Mouse (Mus musculus) liver, embryonic 13.5 days (tissue): ENCODE results near the gene Irf2bp1. TPM values are rescaled to one million over a fixed set of nuclear protein-coding genes. Genes with fewer than 3 reads are reported as not detected.

Experiments
- ATAC-seq: fragments of 200-750 bp; cut with Nextera tagmentation; 2 replicates; pipeline ENCODE4 v1.8.0; 2017; ENCODE audit warnings: low read depth, mild to moderate bottlenecking, moderate number of reproducible peaks, moderate library complexity
- DNase-seq: peaks from one replicate; pipeline ENCODE4 v3.0.0; 2022
- H3K27ac ChIP-seq: fragments of 300-500 bp; sonication (generic); 2 replicates; pipeline ENCODE4 v1.5.1; 2015; ENCODE audit warnings: moderate library complexity, mild to moderate bottlenecking, inconsistent platforms
- H3K27me3 ChIP-seq: fragments of 300-500 bp; sonication (generic); 2 replicates; pipeline ENCODE4 v1.6.1; 2015; ENCODE audit warnings: mild to moderate bottlenecking, inconsistent platforms
- H3K36me3 ChIP-seq: fragments of 300-500 bp; sonication (generic); 2 replicates; pipeline ENCODE4 v1.6.1; 2015; ENCODE audit warnings: mild to moderate bottlenecking, inconsistent platforms
- H3K4me1 ChIP-seq: fragments of 300-500 bp; sonication (generic); replicated peaks from 2 replicates; pipeline ENCODE4 v1.6.1; 2015; ENCODE audit warnings: inconsistent platforms
- H3K4me2 ChIP-seq: fragments of 300-500 bp; sonication (generic); 2 replicates; pipeline ENCODE4 v1.6.1; 2015; ENCODE audit warnings: inconsistent platforms, mild to moderate bottlenecking, moderate library complexity
- H3K4me3 ChIP-seq: fragments of 300-500 bp; sonication (generic); replicated peaks from 2 replicates; pipeline ENCODE4 v1.5.1; 2015; ENCODE audit warnings: mild to moderate bottlenecking, inconsistent platforms
- H3K9ac ChIP-seq: fragments of 300-500 bp; sonication (generic); 2 replicates; pipeline ENCODE4 v1.6.1; 2015; ENCODE audit warnings: mild to moderate bottlenecking, inconsistent platforms
- H3K9me3 ChIP-seq: fragments of 300-500 bp; sonication (generic); replicated peaks from 2 replicates; pipeline ENCODE4 v1.6.1; 2016; ENCODE audit warnings: inconsistent platforms
- WGBS: fragments of 180-500 bp; shearing (Covaris S2); methylation state at CpG from one replicate; pipeline ENCODE4 v1.1.7; 2015; ENCODE audit not compliant: insufficient replicate concordance; 5-methylcytosine and 5-hydroxymethylcytosine counted together
- polyA plus RNA-seq: library from polyadenylated mRNA; unstranded; fragments of >200 nt; fragmentation: Nextera tagmentation; extraction: Ambion mirVana; gene quantifications from 2 replicates; pipeline ENCODE4 v1.2.1, GENCODE M21; 2015

Irf2bp1 gene
- polyA plus RNA-seq, 1 experiment from 2014 or later = 9.3 TPM

- no peak overlapping the region for H3K27ac ChIP-seq
- DNase-seq (no peak), ATAC-seq (no peak)
- no peaks in the 10 kb centered on the region; the same call in 1 of the 2 replicates for H3K27me3 ChIP-seq
- no peak overlapping the region for H3K9ac ChIP-seq
- no peaks in the 10 kb centered on the region for H3K4me1 ChIP-seq
- H3K4me2 ChIP-seq = no peak overlapping the region
- H3K36me3 ChIP-seq = peaks cover 47% of the 10 kb centered on the region
- WGBS = 80% methylated on average over 8 of the region's 8 CpGs
- no peak overlapping the region for H3K4me3 ChIP-seq
- 0 out of 2 replicates have a peak, but pooled peaks cover 4% of the 10 kb centered on the region for H3K9me3 ChIP-seq
Measured at GRCm38 (mm10) chr7:19055108-19055507, 51.3 kb downstream of the Irf2bp1 start.

Other genes with a start within 250 kb of the Irf2bp1 start
- not detected in 2 replicates for gene Psg19, start 205.5 kb upstream of the Irf2bp1 start, polyA plus RNA-seq
- not detected in 2 replicates for gene Psg17, start 182.4 kb upstream of the Irf2bp1 start, polyA plus RNA-seq
- 0.08 and 0.20 TPM in 2 replicates for gene Mill2, start 164.1 kb upstream of the Irf2bp1 start, polyA plus RNA-seq
- gene Pglyrp1, start 132.7 kb upstream of the Irf2bp1 start, polyA plus RNA-seq = 10.8 and 13.3 TPM in 2 replicates
- 10.7 and 12.3 TPM in 2 replicates for gene Ccdc61, start 93.6 kb upstream of the Irf2bp1 start, polyA plus RNA-seq
- 0.08 TPM in 2 replicates for gene Nova2, start 78.2 kb upstream of the Irf2bp1 start, polyA plus RNA-seq
- gene Nanos2, start 16.6 kb upstream of the Irf2bp1 start, polyA plus RNA-seq = not detected in 2 replicates
- gene Mypop, start 12.8 kb upstream of the Irf2bp1 start, polyA plus RNA-seq = 0.37 and 0.82 TPM in 2 replicates
- gene Foxa3, start 19.5 kb downstream of the Irf2bp1 start, polyA plus RNA-seq = 25.6 and 29.4 TPM in 2 replicates
- 15.0 and 17.4 TPM in 2 replicates for gene Sympk, start 20.3 kb downstream of the Irf2bp1 start, polyA plus RNA-seq
- not detected in 2 replicates for gene Rsph6a, start 50.6 kb downstream of the Irf2bp1 start, polyA plus RNA-seq
- gene Dmwd, start 72.2 kb downstream of the Irf2bp1 start, polyA plus RNA-seq = 3.2 and 4.2 TPM in 2 replicates
- gene Dmpk, start 79.8 kb downstream of the Irf2bp1 start, polyA plus RNA-seq = 8.5 and 10.1 TPM in 2 replicates
- 0.67 and 0.82 TPM in 2 replicates for gene Six5, start 90.5 kb downstream of the Irf2bp1 start, polyA plus RNA-seq
- gene Gm4969, start 114.3 kb downstream of the Irf2bp1 start, polyA plus RNA-seq = 0.17 and 0.30 TPM in 2 replicates
- gene Fbxo46, start 115.8 kb downstream of the Irf2bp1 start, polyA plus RNA-seq = 5.6 and 6.4 TPM in 2 replicates
- 4.0 and 4.3 TPM in 2 replicates for gene Qpctl, start 145.2 kb downstream of the Irf2bp1 start, polyA plus RNA-seq
- 85.9 and 89.4 TPM in 2 replicates for gene Snrpd2, start 145.7 kb downstream of the Irf2bp1 start, polyA plus RNA-seq
- gene Gipr, start 162.1 kb downstream of the Irf2bp1 start, polyA plus RNA-seq = 0.17 and 0.28 TPM in 2 replicates
- 3.6 and 4.4 TPM in 2 replicates for gene Eml2, start 172.4 kb downstream of the Irf2bp1 start, polyA plus RNA-seq
- 0.31 and 0.48 TPM in 2 replicates for gene Gpr4, start 208.5 kb downstream of the Irf2bp1 start, polyA plus RNA-seq
- gene Opa3, start 224.3 kb downstream of the Irf2bp1 start, polyA plus RNA-seq = 17.3 and 18.8 TPM in 2 replicates